In the genomic region with DNA sequence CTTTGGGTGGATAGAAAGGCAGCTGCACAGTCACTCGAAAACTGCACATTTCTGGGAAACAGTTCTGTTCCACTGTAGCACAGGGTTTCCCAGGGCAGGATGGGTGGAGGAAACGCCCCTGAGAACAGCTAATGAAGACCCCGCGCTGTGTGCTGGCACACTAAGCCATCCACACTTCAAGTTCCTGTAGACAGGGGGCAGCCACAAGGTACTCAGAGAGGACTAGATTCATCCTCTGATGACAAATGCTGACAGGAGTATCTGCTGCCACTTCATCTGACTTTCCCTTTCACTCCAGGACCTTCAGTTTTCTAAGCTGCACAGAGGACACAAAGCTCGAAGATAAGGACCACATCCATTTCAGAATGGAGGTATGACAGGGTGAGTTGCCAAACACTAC, we compare ENCODE assay signal across 16 mouse cellular contexts. TPM values are rescaled to one million over a fixed set of nuclear protein-coding genes. Genes with fewer than 3 reads are reported as not detected.
DNase-seq lines count a peak whose midpoint lies in the region; ATAC-seq and TF ChIP-seq lines count a peak whose summit lies in the region.
"Had no signal": no experiment of that assay in that cellular context is flagged by ENCODE, and none has a peak within 500 bp of the region (broad histone marks: within the 10 kb centered on the region; RNA-seq: fewer than 3 reads in every experiment).

No protein-coding gene starts in this region.

- H3K27ac ChIP-seq in layer of hippocampus, adult 2 months: peak overlapping the region; percentile 78
- peak overlapping the region; percentile 70; the same call in 1 of the 2 replicates for H3K27ac ChIP-seq in forebrain, embryonic 14.5 days (ENCODE audit: low read depth, low read length)
- 0 out of 2 replicates have a peak overlapping the region, but pooled peaks have one; percentile 57 for H3K27ac ChIP-seq in limb, embryonic 15.5 days
- H3K27ac ChIP-seq: heart, embryonic 15.5 days had no signal

- H3K9ac ChIP-seq in forebrain, embryonic 14.5 days (ENCODE audit: low read length): no peak overlapping the region
- no peak overlapping the region for H3K9ac ChIP-seq in limb, embryonic 15.5 days
- H3K9ac ChIP-seq: heart, embryonic 15.5 days had no signal

- peaks cover 35% of the 10 kb centered on the region for H3K36me3 ChIP-seq in forebrain, embryonic 14.5 days (ENCODE audit: control insufficient read depth, insufficient read depth, low read length)
- H3K36me3 ChIP-seq in limb, embryonic 15.5 days: peaks cover 35% of the 10 kb centered on the region

- TF ChIP-seq CTCF in layer of hippocampus, adult 2 months (conservative IDR thresholded peaks at IDR 0.05): peak; percentile 67

- H3K27me3 ChIP-seq in forebrain, embryonic 14.5 days (replicated peaks; ENCODE audit: control insufficient read depth, insufficient read depth, low read length): no peaks in the 10 kb centered on the region
- H3K27me3 ChIP-seq in limb, embryonic 15.5 days: no peaks in the 10 kb centered on the region

- WGBS in forebrain, embryonic 14.5 days: 62% methylated on average over 5 of the region's 5 CpGs
- 41% methylated on average over 5 of the region's 5 CpGs for WGBS in limb, embryonic 15.5 days

- ATAC-seq in cerebellum, adult (ENCODE audit: insufficient number of reproducible peaks, low FRiP score, low TSS enrichment): no peak
- ATAC-seq in forebrain, embryonic 14.5 days: no peak; the same call in 1 of the 2 replicates
- no peak for ATAC-seq in limb, embryonic 15.5 days (ENCODE audit: insufficient number of reproducible peaks, low FRiP score, low TSS enrichment, low read depth)
- ATAC-seq: lung, postnatal 0 days had no signal

- no peak overlapping the region for H3K4me3 ChIP-seq in layer of hippocampus, adult 2 months
- H3K4me3 ChIP-seq in forebrain, embryonic 14.5 days (ENCODE audit: low read depth, low read length): no peak overlapping the region
- H3K4me3 ChIP-seq in limb, embryonic 15.5 days: no peak overlapping the region
- H3K4me3 ChIP-seq: erythroblast, embryonic 14.5 days; heart, embryonic 15.5 days; myocyte had no signal

- peaks cover 6% of the 10 kb centered on the region for H3K4me1 ChIP-seq in forebrain, embryonic 14.5 days (ENCODE audit: control insufficient read depth, insufficient read depth, low read length)
- peaks cover 14% of the 10 kb centered on the region for H3K4me1 ChIP-seq in limb, embryonic 15.5 days
- H3K4me1 ChIP-seq: heart, embryonic 15.5 days had no signal

- no peaks in the 10 kb centered on the region for H3K9me3 ChIP-seq in forebrain, embryonic 14.5 days (replicated peaks; ENCODE audit: control insufficient read depth, low read length)
- H3K9me3 ChIP-seq in limb, embryonic 15.5 days: no peaks in the 10 kb centered on the region
- H3K9me3 ChIP-seq: heart, embryonic 15.5 days had no signal

- no peak overlapping the region for H3K4me2 ChIP-seq in forebrain, embryonic 14.5 days (ENCODE audit: low read length)
- no peak overlapping the region for H3K4me2 ChIP-seq in limb, embryonic 15.5 days
- H3K4me2 ChIP-seq: heart, embryonic 15.5 days; liver, embryonic 11.5 days had no signal

- peak; percentile 42 to 44 for DNase-seq in cerebellum, postnatal 10 days
- DNase-seq in layer of hippocampus, adult 2 months (ENCODE audit: low spot score in 2 of 2): no peak
- no peak for DNase-seq in layer of hippocampus, adult 11-12 months (ENCODE audit: low spot score)
- DNase-seq in forebrain, embryonic 14.5 days (ENCODE audit: low spot score): no peak
- DNase-seq in urinary bladder, postnatal 25 days (ENCODE audit: low spot score): no peak
- DNase-seq in adrenal gland, postnatal 25 days: no peak
- DNase-seq: cerebellum, postnatal 25 days; heart, adult 18-20 months; thymus, adult 2 months had no signal

RNA-seq across cellular contexts. Expression of a gene that starts 17.2 kb away (rescaled TPM):
- 10 to 100 TPM; 95.4 to 96.9 TPM for total RNA-seq in layer of hippocampus, adult 2 months (2021)
- 48.2 and 61.2 TPM in 2 replicates for polyA plus RNA-seq in forebrain, embryonic 14.5 days (2014; fragmentation: Nextera tagmentation; extraction: Ambion mirVana)
- polyA plus RNA-seq in limb, embryonic 15.5 days (2015; fragmentation: Nextera tagmentation; extraction: Ambion mirVana): 59.1 and 69.6 TPM in 2 replicates
- total RNA-seq in adrenal gland, postnatal 25 days (2021): 105 and 147 TPM in 2 replicates

RNA-seq across cellular contexts. Expression of a gene that starts 32.7 kb away (rescaled TPM):
- 10 to 100 TPM; 11.0 to 11.5 TPM for total RNA-seq in layer of hippocampus, adult 2 months (2021)
- 62.4 and 88.3 TPM in 2 replicates for polyA plus RNA-seq in forebrain, embryonic 14.5 days (2014; fragmentation: Nextera tagmentation; extraction: Ambion mirVana)
- polyA plus RNA-seq in limb, embryonic 15.5 days (2015; fragmentation: Nextera tagmentation; extraction: Ambion mirVana): 48.8 and 56.6 TPM in 2 replicates
- total RNA-seq in adrenal gland, postnatal 25 days (2021): 13.8 and 32.0 TPM in 2 replicates

Comparison
In these comparisons a context has a peak if more than half of its experiments do, and no peak if none do; other contexts are left out.
1. DNase-seq: peak in cerebellum, postnatal 10 days (2 of 2); none in layer of hippocampus, adult 2 months (0 of 2), layer of hippocampus, adult 11-12 months (single experiment), forebrain, embryonic 14.5 days (single experiment), urinary bladder, postnatal 25 days (single experiment) and adrenal gland, postnatal 25 days (single experiment).
2. Peak in every context shown above with its lines, with median percentiles within 50 percentile points of each other: H3K27ac ChIP-seq.